ENCODE assay signal across 8 mouse cellular contexts in genomic region chr6:126848712-126849704, GRCm38 (mm10). TPM values are rescaled to one million over a fixed set of nuclear protein-coding genes. Genes with fewer than 3 reads are reported as not detected.
DNase-seq lines count a peak whose midpoint lies in the region; ATAC-seq lines count a peak whose summit lies in the region.

TSS of gene Ndufa9 (minus strand) at chr6:126849136.

- H3K4me3 ChIP-seq in hindbrain, embryonic 14.5 days (replicated peaks; ENCODE audit: low read length): peak within 1 kb of the TSS; percentile 82

- H3K27me3 ChIP-seq in hindbrain, embryonic 14.5 days (ENCODE audit: control insufficient read depth, insufficient read depth, low read length): no peaks in the 10 kb centered on the region

- peak within 1 kb of the TSS; percentile 76 for H3K27ac ChIP-seq in hindbrain, embryonic 14.5 days

- peaks cover 7% of the 10 kb centered on the region for H3K36me3 ChIP-seq in hindbrain, embryonic 14.5 days (replicated peaks; ENCODE audit: control insufficient read depth, insufficient read depth)

- H3K9ac ChIP-seq in hindbrain, embryonic 14.5 days: peak within 1 kb of the TSS; percentile 84

- peak; percentile 88 for ATAC-seq in hindbrain, embryonic 14.5 days (ENCODE audit: low FRiP score)

- peak; percentile 94 for DNase-seq in R1 (ENCODE audit: low read depth, low spot score)
- peak; percentile 98 for DNase-seq in cerebellum, postnatal 25 days
- peak; percentile 94 to 96 for DNase-seq in frontal cortex, postnatal 25 days (ENCODE audit: low spot score in 2 of 2)
- DNase-seq in hindbrain, embryonic 14.5 days (ENCODE audit: low spot score): peak; percentile 94
- peak; percentile 93 for DNase-seq in layer of hippocampus, postnatal 36 days
- DNase-seq in lung, postnatal 36 days: peak; percentile 97
- DNase-seq in retina, postnatal 1 day: peak; percentile 98
- DNase-seq in urinary bladder, adult 18-20 months (ENCODE audit: low spot score in 2 of 2): peak; percentile 91 to 95

- 7% methylated on average over 46 of the region's 46 CpGs for WGBS in hindbrain, embryonic 14.5 days

- H3K4me2 ChIP-seq in hindbrain, embryonic 14.5 days (replicated peaks): peak within 1 kb of the TSS; percentile 88

- H3K4me1 ChIP-seq in hindbrain, embryonic 14.5 days (replicated peaks; ENCODE audit: control insufficient read depth, insufficient read depth, low read length): peaks cover 19% of the 10 kb centered on the region

- no peaks in the 10 kb centered on the region for H3K9me3 ChIP-seq in hindbrain, embryonic 14.5 days (ENCODE audit: control insufficient read depth, low read length)

RNA-seq across cellular contexts. Expression of gene Ndufa9, which starts in this region (rescaled TPM):
- polyA plus RNA-seq in hindbrain, embryonic 14.5 days (2014; fragmentation: Nextera tagmentation; extraction: Ambion mirVana): 188 and 195 TPM in 2 replicates
- total RNA-seq in layer of hippocampus, postnatal 36 days (2021): 100 to 1,000 TPM; 146 to 148 TPM

Comparison
In these comparisons a context has a peak if more than half of its experiments do, and no peak if none do; other contexts are left out.
1. Peak in every context shown above with its lines: DNase-seq, ATAC-seq, H3K4me3 ChIP-seq and H3K27ac ChIP-seq.